ENCODE assay signal across 12 mouse cellular contexts in the genomic region with DNA sequence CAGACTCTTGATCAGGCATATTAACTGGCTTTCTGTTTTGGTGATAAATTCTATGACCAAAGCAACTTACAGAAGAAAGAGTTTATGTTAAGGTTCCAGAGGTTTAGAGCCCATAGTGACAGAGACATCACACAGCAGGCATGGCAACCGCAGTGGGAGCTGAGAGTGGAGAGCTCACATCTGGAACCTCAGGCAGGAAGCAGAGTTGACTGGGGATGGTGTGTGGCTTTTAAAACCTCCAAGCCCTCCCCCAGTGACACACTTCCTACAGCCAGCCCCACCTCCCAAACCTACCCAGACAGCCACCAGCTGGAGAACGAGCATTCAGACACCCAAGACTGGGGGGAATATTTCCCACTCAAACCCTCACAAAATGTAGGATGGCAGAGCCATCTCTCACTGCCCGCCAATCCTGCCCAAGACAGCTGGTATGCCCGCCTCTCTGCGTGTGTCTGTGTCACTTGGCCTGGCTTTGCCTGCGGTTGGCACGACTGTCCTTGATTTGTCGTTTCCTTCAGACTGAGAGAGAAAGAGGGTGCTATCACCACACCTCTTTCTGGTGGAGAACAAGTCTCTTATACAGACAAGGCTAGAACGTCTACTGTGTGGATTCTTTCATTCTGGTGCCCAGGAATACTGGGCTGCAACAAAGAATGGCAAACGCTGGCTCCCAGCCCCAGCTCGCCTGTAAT. TPM values are rescaled to one million over a fixed set of nuclear protein-coding genes. Genes with fewer than 3 reads are reported as not detected.
DNase-seq lines count a peak whose midpoint lies in the region; ATAC-seq and TF ChIP-seq lines count a peak whose summit lies in the region.
"Had no signal": no experiment of that assay in that cellular context is flagged by ENCODE, and none has a peak within 500 bp of the region (broad histone marks: within the 10 kb centered on the region; RNA-seq: fewer than 3 reads in every experiment).

No protein-coding gene starts in this region.

- DNase-seq in hindbrain, postnatal 0 days (ENCODE audit: low spot score): no peak
- no peak for DNase-seq in lung, postnatal 25 days (ENCODE audit: low spot score)
- peak; percentile 30 to 33 for DNase-seq in thymus, postnatal 10 days (ENCODE audit: low spot score in 2 of 2)

- H3K27me3 ChIP-seq in hindbrain, embryonic 13.5 days: no peaks in the 10 kb centered on the region
- H3K27me3 ChIP-seq in hindbrain, postnatal 0 days (ENCODE audit: insufficient read depth, low read length): no peaks in the 10 kb centered on the region
- no peaks in the 10 kb centered on the region for H3K27me3 ChIP-seq in lung, embryonic 16.5 days (ENCODE audit: control insufficient read depth, insufficient read depth, low read depth, low read length)
- H3K27me3 ChIP-seq in forebrain, embryonic 16.5 days (replicated peaks; ENCODE audit: control insufficient read depth, insufficient read depth, low read length): no peaks in the 10 kb centered on the region
- H3K27me3 ChIP-seq: embryonic facial prominence, embryonic 13.5 days; heart, embryonic 12.5 days; liver, embryonic 12.5 days; neural tube, embryonic 12.5 days had no signal

- ATAC-seq in hindbrain, embryonic 13.5 days (ENCODE audit: low FRiP score): no peak
- no peak for ATAC-seq in hindbrain, postnatal 0 days
- ATAC-seq in lung, embryonic 16.5 days (ENCODE audit: low read depth): peak; percentile 75
- ATAC-seq in forebrain, embryonic 16.5 days: no peak
- ATAC-seq in megakaryocyte-erythroid progenitor cell, adult 5-6 weeks (replicated peaks; ENCODE audit: low FRiP score, low TSS enrichment, poor library complexity, severe bottlenecking): no peak

- H3K4me2 ChIP-seq in hindbrain, embryonic 13.5 days: no peak overlapping the region
- H3K4me2 ChIP-seq in hindbrain, postnatal 0 days (ENCODE audit: low read depth, low read length): no peak overlapping the region
- H3K4me2 ChIP-seq in lung, embryonic 16.5 days (ENCODE audit: low read depth, low read length): no peak overlapping the region
- H3K4me2 ChIP-seq in forebrain, embryonic 16.5 days (ENCODE audit: low read length): no peak overlapping the region
- H3K4me2 ChIP-seq: embryonic facial prominence, embryonic 13.5 days; heart, embryonic 12.5 days; liver, embryonic 12.5 days; neural tube, embryonic 12.5 days had no signal

- H3K9me3 ChIP-seq in hindbrain, embryonic 13.5 days: no peaks in the 10 kb centered on the region
- H3K9me3 ChIP-seq in hindbrain, postnatal 0 days (ENCODE audit: low read length): no peaks in the 10 kb centered on the region
- no peaks in the 10 kb centered on the region for H3K9me3 ChIP-seq in lung, embryonic 16.5 days (ENCODE audit: control insufficient read depth, low read length)
- no peaks in the 10 kb centered on the region for H3K9me3 ChIP-seq in forebrain, embryonic 16.5 days (ENCODE audit: control insufficient read depth, low read length)
- H3K9me3 ChIP-seq: embryonic facial prominence, embryonic 13.5 days; heart, embryonic 12.5 days; liver, embryonic 12.5 days; neural tube, embryonic 12.5 days had no signal

- no peak overlapping the region for H3K4me3 ChIP-seq in hindbrain, embryonic 13.5 days
- H3K4me3 ChIP-seq in hindbrain, postnatal 0 days (ENCODE audit: low read length): no peak overlapping the region
- no peak overlapping the region for H3K4me3 ChIP-seq in lung, embryonic 16.5 days (ENCODE audit: low read length)
- H3K4me3 ChIP-seq in forebrain, embryonic 16.5 days (replicated peaks; ENCODE audit: low read length): no peak overlapping the region
- H3K4me3 ChIP-seq: embryonic facial prominence, embryonic 13.5 days; heart, embryonic 12.5 days; liver, embryonic 12.5 days; neural tube, embryonic 12.5 days had no signal

- H3K9ac ChIP-seq in hindbrain, embryonic 13.5 days: no peak overlapping the region
- no peak overlapping the region for H3K9ac ChIP-seq in hindbrain, postnatal 0 days (replicated peaks; ENCODE audit: low read length)
- no peak overlapping the region for H3K9ac ChIP-seq in lung, embryonic 16.5 days (ENCODE audit: low read length)
- H3K9ac ChIP-seq in forebrain, embryonic 16.5 days (replicated peaks; ENCODE audit: low read depth, low read length): no peak overlapping the region
- H3K9ac ChIP-seq: embryonic facial prominence, embryonic 13.5 days; heart, embryonic 12.5 days; liver, embryonic 12.5 days; neural tube, embryonic 12.5 days had no signal

- peak overlapping the region; percentile 24; the same call in 1 of the 2 replicates for H3K27ac ChIP-seq in hindbrain, embryonic 13.5 days
- H3K27ac ChIP-seq in hindbrain, postnatal 0 days: no peak overlapping the region
- H3K27ac ChIP-seq in lung, embryonic 16.5 days (ENCODE audit: low read length): peak overlapping the region; percentile 75
- H3K27ac ChIP-seq in forebrain, embryonic 16.5 days (ENCODE audit: low read length): peak overlapping the region; percentile 31; the same call in 1 of the 2 replicates
- H3K27ac ChIP-seq: embryonic facial prominence, embryonic 13.5 days; liver, embryonic 12.5 days; neural tube, embryonic 12.5 days had no signal

- TF ChIP-seq CTCF in hindbrain, postnatal 0 days (IDR thresholded peaks at IDR 0.05; ENCODE audit: low read depth): no peak

- H3K36me3 ChIP-seq in hindbrain, embryonic 13.5 days: no peaks in the 10 kb centered on the region
- H3K36me3 ChIP-seq in hindbrain, postnatal 0 days (ENCODE audit: insufficient read depth, low read length): no peaks in the 10 kb centered on the region
- no peaks in the 10 kb centered on the region for H3K36me3 ChIP-seq in lung, embryonic 16.5 days (ENCODE audit: control insufficient read depth, insufficient read depth, low read length)
- no peaks in the 10 kb centered on the region for H3K36me3 ChIP-seq in forebrain, embryonic 16.5 days (ENCODE audit: control insufficient read depth, insufficient read depth)
- H3K36me3 ChIP-seq: embryonic facial prominence, embryonic 13.5 days; heart, embryonic 12.5 days; liver, embryonic 12.5 days; neural tube, embryonic 12.5 days had no signal

- H3K4me1 ChIP-seq in hindbrain, embryonic 13.5 days (replicated peaks): peaks cover 6% of the 10 kb centered on the region
- no peaks in the 10 kb centered on the region for H3K4me1 ChIP-seq in hindbrain, postnatal 0 days (ENCODE audit: insufficient read depth, low read length)
- H3K4me1 ChIP-seq in lung, embryonic 16.5 days (replicated peaks; ENCODE audit: control insufficient read depth, insufficient read depth, low read length): peaks cover 3% of the 10 kb centered on the region; the same call in 1 of the 2 replicates
- peaks cover 27% of the 10 kb centered on the region for H3K4me1 ChIP-seq in forebrain, embryonic 16.5 days (replicated peaks; ENCODE audit: control insufficient read depth, insufficient read depth, low read length)
- H3K4me1 ChIP-seq: liver, embryonic 12.5 days; neural tube, embryonic 12.5 days had no signal

- 85% methylated on average over 11 of the region's 11 CpGs for WGBS in hindbrain, embryonic 13.5 days
- 73% methylated on average over 11 of the region's 11 CpGs for WGBS in hindbrain, postnatal 0 days
- 79% methylated on average over 11 of the region's 11 CpGs for WGBS in lung, embryonic 16.5 days
- 60% methylated on average over 11 of the region's 11 CpGs for WGBS in forebrain, embryonic 16.5 days

RNA-seq across cellular contexts. Expression of gene Lrguk, which starts 12.5 kb away (rescaled TPM):
- polyA plus RNA-seq in hindbrain, embryonic 13.5 days (2015; fragmentation: Nextera tagmentation; extraction: Ambion mirVana): 0.98 and 1.2 TPM in 2 replicates
- 0.99 and 2.1 TPM in 2 replicates for total RNA-seq in hindbrain, postnatal 0 days (2014; rRNA removed)
- polyA plus RNA-seq in hindbrain, postnatal 0 days (2015; fragmentation: Nextera tagmentation; extraction: Ambion mirVana): 1.2 and 1.4 TPM in 2 replicates
- 2.8 and 3.3 TPM in 2 replicates for polyA plus RNA-seq in lung, embryonic 16.5 days (2015; fragmentation: Nextera tagmentation; extraction: Ambion mirVana)
- polyA plus RNA-seq in forebrain, embryonic 16.5 days (2015; fragmentation: Nextera tagmentation; extraction: Ambion mirVana): 0.73 and 1.1 TPM in 2 replicates
- 0.44 TPM in 1 of 2 replicates, not detected in the other for total RNA-seq in megakaryocyte-erythroid progenitor cell, adult 5-6 weeks (2014; fragmentation: Nextera tagmentation)
- total RNA-seq in megakaryocyte-erythroid progenitor cell, adult 5-6 weeks (2017): 0.76 TPM in 1 of 2 replicates, not detected in the other
- total RNA-seq: megakaryocyte, adult 5-6 weeks had no signal

Comparison
In these comparisons a context has a peak if more than half of its experiments do, and no peak if none do; other contexts are left out.
1. DNase-seq: peak in thymus, postnatal 10 days (2 of 2); none in hindbrain, postnatal 0 days (single experiment) and lung, postnatal 25 days (single experiment).